Mouse (Mus musculus) ES-Bruce4 (cell line): ENCODE data around the gene Vps18.

Source experiments
- CTCF ChIP-seq: IDR thresholded peaks from one replicate; pipeline ENCODE4 v1.8.1; 2011; ENCODE audit warnings: low read depth, low read length
- EP300 ChIP-seq: IDR thresholded peaks from 2 replicates; pipeline ENCODE4 v1.6.1; 2011; ENCODE audit warnings: low read depth, low read length; ENCODE audit not compliant: insufficient read depth
- POLR2A ChIP-seq: IDR thresholded peaks from one replicate; pipeline ENCODE4 v1.8.1; 2011; ENCODE audit warnings: low read length; ENCODE audit not compliant: insufficient read depth

DNA sequence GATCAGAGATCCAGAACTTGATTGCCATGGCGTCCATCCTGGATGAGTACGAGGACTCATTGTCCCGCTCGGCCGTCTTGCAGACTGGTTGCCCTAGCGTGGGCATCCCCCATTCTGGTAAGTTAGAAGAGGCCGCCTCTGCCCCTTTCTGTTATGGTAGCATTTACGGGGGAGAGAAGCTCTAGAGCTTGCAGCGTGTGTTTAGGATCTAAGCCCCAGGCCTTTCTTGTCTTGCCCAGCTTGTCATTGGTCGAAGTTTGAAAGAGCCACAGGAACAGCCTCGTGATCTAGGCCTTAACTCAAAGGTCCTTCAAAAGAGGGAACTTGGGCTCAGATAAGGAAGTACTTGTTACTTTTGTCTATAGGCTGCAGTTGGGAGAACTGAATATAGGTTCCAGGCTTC lies 475 bp downstream of the Vps18 start:
- TF ChIP-seq POLR2A, result no peak
- no peak for TF ChIP-seq CTCF
- no peak for TF ChIP-seq EP300
